Mouse (Mus musculus) kidney, postnatal 25 days (tissue): ENCODE measurements around the gene Rragb.
A peak's percentile ranks its signal among the peaks of the same experiment; 100 is the strongest.

Experiments used
- DNase-seq, 2 experiments: peaks; one replicate each; pipeline ENCODE4 v3.0.0; 2021; ENCODE audit warnings: mixed read lengths in 2 of 2

Rragb gene

DNA sequence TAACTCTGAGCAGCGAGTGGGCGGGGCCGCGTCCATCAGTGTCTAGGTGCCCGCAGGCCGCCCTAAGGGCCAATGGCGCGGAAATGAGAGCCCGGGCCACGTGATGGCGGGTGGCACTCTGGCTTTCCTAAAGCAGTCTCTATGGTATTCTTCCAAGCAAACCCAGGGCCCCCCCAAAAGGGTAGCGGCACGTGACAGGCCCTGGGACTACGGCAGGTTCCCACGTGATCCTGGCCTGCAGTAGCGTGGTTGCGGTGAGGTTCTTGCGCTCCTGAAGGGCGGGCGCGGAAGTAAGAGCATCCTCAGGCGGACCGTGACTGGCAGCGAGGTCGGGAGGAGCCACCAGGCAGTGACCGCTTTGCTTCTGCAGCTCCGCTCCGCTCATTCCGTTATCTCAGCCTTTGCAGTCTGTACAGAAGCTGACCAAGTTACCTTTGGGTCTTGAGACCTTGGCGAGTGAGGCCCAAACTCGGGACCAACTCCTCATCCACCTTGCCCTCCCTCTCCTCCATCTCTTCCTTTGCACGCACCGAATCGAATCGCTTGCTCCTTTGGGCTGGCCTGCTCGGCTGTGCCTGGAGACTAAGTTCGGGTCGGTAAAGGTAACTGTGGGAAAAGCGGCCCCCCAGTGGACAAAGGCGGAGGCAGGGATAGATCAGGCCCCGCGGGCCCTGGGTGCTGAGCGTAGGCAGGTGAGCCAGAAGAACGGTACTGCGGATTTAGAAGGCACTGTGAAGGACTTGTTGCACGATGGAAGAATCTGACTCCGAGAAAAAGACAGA is at the start of gene Rragb:
Gene Rragb (plus strand): TSS at position 248 of the 782 bp plus-strand sequence.
- peak; percentile 80 to 89 for DNase-seq

DNA sequence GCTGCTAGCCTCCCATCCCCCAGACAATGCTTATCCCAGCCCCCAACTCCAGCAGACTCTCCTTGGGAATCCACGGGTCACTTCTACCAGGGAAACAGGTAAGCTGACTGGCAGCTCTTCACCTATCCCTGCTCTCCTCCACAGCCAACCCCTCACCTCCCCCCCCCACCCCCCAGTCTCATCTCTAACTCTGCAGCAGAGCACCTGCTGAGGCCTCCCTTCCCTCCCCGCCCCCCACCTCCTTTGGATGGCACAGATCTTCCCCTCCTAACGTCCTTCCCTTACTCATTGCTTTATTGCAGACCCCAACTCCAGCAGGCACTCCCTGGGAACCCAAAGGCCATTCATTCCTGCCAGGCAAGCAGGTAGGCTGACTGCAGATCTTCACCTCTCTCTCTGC is 21.3 kb upstream of the Rragb start, which contains the start of gene Foxr2:
Gene Foxr2 (plus strand): TSS at position 301 of the 400 bp plus-strand sequence.
- DNase-seq: no peak

DNA sequence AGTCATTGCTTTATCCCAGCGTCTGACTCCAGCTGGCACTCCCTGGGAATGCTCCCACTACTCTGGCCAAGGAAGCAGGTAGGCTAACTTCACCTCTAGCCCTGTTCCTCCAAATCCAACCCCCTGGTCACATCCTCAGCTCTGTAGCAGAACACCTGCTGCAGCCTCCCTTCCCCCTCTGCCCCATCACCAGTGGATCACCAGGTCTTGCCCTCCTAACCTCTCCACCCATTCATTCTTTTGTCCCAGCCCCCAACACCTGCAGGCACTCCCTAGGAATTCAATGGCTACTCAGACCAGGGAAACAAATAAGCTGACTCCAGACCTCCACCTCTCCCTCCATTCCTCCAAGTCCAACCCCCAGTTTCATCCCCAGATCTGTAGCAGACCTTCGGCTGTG is 20.8 kb upstream of the Rragb start:
- no peak for DNase-seq

DNA sequence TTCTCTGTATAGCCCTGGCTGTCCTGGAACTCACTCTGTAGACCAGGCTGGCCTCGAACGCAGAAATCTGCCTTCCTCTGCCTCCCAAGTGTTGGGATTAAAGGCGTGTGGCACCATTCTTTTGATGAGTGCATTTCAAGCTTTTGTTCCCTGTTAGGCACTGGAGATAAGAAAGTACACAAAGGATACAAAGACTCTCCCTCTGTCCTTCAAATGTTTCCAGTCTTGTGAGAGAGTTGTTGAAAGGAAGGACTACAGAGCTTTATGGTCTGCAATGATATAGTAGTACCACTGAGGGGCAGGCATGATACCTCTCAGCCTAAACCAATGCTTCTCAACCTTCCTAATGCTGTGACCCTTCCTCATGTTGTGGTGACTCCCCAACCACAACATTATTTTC is 2.9 kb downstream of the Rragb start:
- DNase-seq: no peak

DNA sequence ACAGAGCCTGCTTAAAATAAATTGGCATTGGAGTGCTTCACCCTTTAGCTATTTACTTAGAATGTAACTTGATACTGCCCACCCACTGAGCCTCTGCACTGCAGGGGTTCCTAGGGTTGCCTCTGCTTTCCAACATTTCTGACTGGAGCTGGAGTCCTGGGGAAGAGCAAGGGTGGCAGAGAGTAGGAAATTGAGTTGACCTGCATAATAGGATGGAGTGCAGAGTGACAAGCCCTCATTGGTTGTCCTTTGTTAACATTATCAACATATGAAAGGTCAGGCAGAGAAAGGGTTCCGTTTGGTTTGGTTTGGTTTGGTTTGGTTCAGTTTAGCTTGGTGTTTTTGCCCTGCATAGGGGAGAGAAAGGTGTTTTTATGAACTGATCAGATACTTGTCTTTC is 12.0 kb downstream of the Rragb start:
- no peak for DNase-seq

DNA sequence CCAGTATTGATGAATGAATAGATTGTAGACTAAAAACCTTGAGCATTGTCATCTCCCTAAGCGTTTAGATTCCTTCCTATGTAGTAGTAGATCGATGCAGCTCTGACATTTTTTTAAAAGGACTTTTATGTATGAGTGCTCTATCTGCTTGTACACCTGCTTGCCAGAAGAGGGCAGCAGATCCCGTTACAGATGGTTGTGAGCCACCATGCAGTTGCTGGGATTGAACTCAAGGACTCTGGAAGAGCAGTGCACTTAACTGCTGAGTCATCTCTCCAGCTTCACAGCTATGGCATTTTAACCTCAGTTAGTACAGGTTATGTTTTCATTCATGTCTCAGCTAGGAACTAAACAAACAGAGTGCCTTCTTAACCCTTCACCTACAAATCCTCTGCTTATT is 15.5 kb downstream of the Rragb start:
- DNase-seq: peak; percentile 24 to 25

DNA sequence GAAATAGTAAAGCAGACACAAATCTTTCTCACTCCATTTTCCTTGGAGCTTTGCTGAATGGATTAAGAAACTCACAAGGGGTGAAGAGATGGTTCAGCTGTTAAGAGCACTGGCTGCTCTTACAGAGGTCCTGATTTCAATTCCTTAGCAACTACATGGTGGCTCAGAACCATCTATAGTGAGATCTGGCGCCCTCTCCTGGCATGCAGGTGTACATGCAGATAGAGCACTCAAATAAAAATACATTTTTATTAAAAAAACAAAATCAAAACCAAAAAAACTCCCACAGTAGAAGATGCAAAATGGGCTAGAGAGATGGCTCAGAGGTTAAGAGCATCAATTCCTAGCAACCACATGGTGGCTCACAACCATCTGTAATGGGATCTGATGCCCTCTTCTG is 35.0 kb downstream of the Rragb start:
- peak in 1 of 2 experiments; percentile 14 for DNase-seq

DNA sequence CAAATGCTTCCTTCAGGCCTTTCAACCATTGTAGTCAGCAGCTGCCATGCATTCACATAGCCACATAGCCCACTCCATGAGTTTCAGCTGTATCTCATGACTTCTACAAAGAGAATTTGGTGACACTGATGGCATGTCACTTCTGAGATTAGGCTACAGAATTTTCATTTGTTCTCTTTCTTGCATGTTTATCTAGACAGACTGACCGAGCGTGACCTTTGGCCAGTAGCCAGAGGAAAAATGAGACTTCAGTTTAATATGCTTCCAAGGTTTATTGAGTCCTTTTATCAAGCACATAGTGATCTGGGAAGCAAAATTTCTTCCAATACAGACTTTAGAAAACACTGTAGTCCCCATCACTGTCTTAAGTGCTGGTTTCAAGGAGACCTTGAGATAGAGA is 42.4 kb downstream of the Rragb start:
- DNase-seq: no peak

DNA sequence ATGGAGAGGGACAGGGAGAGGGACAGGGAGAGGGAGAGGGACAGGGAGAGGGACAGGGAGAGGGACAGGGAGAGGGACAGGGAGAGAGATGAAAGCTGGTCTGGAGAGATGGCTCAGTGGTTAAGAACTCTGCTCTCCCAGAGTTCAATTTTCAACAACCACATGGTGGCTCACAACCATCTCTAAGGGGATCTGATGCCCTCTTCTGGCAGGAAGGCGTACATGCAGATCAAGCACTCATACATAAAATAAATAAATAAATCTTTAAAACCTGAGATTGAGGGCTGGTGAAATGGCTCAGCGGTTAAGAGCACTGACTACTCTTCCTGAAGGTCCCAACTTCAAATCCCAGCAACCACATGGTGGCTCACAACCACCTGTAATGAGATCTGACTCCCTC is 59.4 kb downstream of the Rragb start:
- peak in 1 of 2 experiments; percentile 7 for DNase-seq

DNA sequence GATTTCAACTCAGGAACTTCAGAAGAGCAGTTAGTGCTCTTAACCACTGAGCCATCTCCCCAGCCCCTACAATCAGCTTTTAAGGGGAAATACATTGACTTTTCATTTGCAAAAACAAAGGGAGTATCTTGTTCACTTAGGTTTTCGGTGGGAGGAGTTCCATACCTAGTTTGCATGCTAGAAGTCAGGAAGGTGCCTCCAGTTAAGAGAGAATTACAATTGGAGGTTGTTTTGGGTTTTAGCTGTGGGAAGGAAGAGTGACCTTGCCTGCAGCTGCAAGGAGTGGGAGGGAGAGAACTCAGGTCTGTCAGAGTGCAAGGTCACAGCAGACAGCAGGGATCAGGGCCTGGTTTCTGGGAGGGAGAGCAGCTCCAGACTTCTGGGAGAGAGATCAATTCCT is 71.3 kb downstream of the Rragb start:
- DNase-seq: no peak
